Mouse (Mus musculus): Measurements from ENCODE around the gene Tjp1. TPM values are rescaled to one million over a fixed set of nuclear protein-coding genes. Genes with fewer than 3 reads are reported as not detected.

The Tjp1 gene
- total RNA-seq, 2 experiments from 2014 or later = 147 to 148 TPM

DNA sequence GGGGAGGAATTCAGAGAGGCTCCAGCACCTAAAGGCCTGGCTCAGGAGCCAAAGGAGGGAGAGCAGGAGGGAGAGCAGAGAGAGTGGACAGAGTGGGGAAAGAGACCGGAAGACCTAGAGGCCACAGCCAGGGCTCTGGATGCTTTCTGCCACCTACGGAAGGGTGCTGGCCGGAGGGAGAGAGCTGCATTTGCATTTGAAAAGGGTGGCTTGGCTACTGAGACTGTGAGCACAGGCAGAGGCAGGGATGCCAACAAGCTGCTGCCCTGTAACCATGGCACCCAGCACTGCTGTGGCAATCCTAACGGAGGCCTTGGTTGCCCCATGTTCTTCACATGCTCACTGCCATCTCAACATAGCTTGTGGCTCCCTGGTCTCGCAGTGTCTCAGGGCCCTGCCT is 77.4 kb downstream of the Tjp1 start:
- DNase-seq (ENCODE audit: low spot score in 2 of 2) = peak in 1 of 2 experiments; percentile 38
- intact Hi-C loops (cut with DNase I) = no loop called here

DNA sequence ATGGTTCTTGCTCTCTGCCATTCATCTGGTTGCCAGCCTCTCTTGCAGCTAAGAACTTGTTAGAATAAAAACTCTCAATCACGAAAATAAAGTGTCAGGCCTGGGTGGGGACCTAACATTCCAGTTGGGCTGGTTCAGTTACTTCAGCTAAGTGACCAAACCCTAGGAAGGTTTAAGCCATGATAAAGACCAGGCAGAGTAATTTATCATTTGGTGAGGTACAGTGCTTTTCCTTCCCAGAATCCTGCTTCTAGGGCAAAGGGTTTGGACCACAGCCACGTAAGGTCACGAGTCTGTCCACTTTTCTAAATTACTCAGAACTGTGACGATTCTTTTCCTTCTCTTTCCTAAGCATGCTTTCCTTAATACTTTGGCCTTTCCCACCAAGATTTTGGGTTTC is 86.1 kb downstream of the Tjp1 start:
- intact Hi-C loops (cut with DNase I) = no loop called here
- DNase-seq (ENCODE audit: low spot score in 2 of 2) = no peak

DNA sequence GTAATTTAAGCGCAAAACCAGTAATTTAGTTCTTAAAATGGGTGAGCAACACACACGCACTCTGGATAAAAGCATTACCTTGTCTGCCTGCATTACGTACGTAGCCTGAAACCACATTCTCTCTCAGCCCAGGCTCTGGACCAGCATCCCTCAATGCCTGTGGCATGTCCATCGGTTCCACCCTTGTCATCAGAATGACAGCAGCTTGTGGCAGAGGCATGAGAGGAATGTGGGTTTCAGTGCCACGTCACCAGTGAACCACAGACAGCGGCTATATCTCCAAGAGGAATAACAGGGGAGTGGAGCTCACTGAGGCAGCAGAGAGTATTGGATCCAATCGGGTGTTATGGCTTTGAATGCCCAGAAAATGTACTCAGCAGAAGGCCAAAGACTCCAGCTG is 88.1 kb downstream of the Tjp1 start:
- intact Hi-C loops (cut with DNase I) = no loop called here
- DNase-seq (ENCODE audit: low spot score in 2 of 2) = no peak

DNA sequence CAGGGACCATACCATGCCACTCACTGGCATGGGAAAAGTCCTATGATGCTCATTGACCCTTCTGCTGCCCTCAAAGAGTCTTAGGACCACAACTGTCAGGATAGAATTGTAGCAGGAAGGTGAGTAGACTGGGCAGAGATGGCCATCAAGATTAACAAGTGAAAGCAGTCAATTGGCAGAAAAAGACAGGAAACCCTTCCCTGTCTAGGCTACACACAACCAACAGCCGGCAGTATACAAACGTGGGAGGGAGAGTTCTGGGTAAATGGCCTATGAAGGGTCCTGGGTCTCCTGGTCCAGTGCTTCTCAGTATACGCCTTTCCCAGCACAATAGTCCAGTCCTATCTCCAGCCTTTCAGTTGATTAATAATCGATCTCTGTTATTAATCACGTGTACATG is 89.4 kb downstream of the Tjp1 start:
- DNase-seq (ENCODE audit: low spot score in 2 of 2) = no peak
- intact Hi-C loops (cut with DNase I) = no loop called here

DNA sequence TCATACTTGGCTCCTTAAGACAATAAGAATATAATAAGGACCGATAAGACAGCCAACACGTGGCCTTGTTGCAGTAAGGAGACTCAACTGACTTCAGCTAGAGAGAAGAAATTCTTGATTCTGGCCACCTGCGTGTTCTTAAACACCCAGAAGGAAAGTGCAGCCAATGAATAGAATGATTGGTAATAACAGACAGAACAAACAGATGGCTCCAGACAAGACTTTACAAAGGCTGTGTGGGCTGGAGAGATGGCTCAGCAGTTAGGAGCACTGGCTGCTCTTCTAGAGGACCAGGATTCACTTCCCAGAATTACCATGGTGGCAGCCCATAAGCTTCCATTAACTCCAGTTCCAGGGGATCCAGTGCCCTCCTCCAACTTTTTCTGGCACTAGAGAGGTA is 90.7 kb downstream of the Tjp1 start:
- DNase-seq (ENCODE audit: low spot score in 2 of 2) = peak; percentile 56 to 78
- intact Hi-C loops (cut with DNase I) = no loop called here

DNA sequence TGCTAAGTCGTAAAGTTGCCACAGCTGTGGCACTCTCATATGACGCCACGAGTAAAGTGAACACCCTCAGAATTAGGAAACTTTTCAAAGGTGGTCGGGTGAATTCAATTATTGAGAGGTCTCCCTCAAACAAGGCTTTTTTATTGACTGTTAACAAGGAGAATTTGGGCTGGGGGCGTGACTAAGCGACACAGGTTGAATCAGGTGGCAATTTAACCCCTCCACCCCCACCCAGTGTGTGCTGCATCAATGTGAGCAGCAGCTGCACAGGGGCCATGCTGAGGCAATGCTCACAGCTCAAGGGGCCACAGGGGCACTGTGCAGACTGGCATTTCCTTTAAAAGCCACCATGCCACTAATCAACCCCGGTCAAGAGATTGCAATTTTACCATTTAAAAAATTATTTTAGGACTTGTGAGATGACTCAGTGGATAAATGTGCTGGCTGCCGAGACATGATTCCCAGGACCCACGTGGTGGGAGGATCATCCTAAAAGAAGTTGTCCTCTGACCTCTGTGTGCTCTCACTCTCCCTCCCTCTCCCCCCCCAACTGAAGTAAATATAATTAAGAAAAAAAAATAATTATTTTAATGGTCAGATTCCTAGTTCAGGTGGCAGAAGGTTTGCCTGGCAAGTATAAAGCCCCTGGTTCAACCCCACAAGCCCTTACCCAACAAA is 96.4 kb downstream of the Tjp1 start:
- DNase-seq (ENCODE audit: low spot score in 2 of 2) = no peak
- intact Hi-C loops (cut with DNase I) = no loop called here

DNA sequence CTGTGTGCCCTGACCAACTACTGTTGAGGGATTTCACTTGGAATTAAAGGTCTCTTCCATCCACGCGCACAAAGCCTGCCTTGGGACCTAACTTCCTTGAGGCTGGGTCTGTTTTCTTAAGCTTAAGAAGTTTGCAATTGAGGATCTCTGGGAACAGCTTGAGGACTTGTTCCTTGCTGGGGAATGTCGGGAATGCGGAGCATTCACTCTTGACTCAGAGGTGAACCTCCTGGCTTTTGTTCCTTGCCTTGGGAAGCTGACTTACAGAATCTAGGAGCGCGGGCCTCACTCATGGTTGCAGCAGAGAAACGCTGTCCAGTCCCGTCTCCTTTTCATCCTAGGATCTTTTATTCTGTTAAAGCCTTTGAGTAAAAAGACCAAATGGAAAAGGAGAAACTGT is 97.2 kb downstream of the Tjp1 start:
- intact Hi-C loops (cut with DNase I) = no loop called here
- DNase-seq (ENCODE audit: low spot score in 2 of 2) = no peak

DNA sequence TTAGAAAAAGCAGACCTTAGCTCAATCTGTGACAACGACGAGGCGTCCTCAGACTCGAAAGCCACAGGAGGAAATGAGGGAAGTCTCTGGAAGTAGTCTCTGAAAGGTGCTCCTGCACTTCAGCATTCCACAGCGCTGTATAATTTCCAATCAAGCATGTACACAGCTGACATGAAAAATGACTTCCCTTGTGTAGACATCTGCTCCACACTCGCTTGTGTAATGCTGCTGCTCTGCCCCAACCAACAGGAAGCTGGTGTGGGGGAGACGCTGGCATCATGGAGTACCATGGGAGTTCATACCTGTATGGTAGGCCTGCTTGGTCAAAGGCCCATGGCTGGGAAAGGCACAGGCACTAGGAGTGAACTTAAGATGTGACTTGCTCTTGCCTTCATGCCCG is 103.1 kb downstream of the Tjp1 start:
- intact Hi-C loops (cut with DNase I) = no loop called here
- DNase-seq (ENCODE audit: low spot score in 2 of 2) = peak in 1 of 2 experiments; percentile 40

DNA sequence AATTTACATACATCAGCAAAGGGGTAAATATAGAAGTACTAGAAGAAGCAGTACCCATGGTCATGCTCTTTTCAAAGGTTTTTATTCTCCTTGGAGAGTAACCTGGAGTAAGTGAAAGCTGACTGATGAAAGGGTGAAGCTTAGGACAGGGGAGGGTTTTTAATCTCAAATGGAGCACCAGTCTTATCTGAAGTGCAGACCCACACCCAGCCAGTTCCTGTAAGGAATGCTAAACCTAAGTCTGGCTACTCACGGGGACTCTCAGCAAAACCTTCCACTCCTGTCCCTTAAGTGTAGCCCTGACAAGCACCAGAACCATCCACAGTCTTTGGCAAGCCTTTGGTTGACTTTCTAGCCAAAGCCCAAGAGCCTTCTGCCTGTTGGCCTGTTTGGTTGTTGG is 105.1 kb downstream of the Tjp1 start:
- intact Hi-C loops (cut with DNase I) = no loop called here
- DNase-seq (ENCODE audit: low spot score in 2 of 2) = no peak

DNA sequence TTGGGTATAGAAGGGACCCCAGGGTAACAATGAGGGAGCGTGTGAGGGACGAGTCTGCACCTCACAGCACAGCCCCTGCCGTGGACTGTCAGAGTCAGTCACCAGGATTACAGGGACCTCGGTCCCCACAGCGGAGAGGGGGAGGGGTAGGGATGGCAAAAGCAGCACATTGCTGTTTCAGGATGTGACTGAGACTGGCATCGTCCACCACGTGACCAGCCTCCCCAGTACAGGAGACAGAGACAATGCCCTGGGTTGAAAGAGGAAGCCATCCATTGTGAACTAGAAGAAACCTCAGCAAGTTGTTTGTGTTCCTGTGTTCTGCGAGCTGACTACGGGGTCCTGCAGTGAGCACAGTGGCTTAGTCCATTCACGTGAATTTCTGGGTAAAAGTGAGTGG is 106.1 kb downstream of the Tjp1 start:
- DNase-seq (ENCODE audit: low spot score in 2 of 2) = peak; percentile 37 to 63
- intact Hi-C loops (cut with DNase I) = no loop called here

DNA sequence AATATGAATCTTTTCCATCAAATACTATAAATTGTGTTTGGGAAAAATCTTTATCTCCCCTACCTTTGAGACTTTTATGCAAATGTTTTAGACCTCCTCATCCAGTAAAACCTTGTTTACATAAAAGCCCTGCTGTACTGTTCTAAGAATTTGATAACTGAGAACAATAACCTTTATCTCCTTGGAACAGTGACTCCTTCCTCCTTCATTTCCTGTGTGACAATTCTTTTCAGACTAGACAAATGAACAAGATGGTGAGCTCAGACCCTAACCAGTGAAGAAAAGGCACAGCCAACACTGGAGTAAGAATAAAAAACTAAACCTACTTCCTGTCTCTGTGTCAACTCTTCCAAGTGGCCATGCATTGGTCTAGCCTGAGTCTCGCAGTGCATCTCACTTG is 107.7 kb downstream of the Tjp1 start:
- intact Hi-C loops (cut with DNase I) = loop anchor here (5.0 kb wide), 1 partner anchor 48 kb away; no protein-coding TSS in a partner anchor
- no peak for DNase-seq (ENCODE audit: low spot score in 2 of 2)

DNA sequence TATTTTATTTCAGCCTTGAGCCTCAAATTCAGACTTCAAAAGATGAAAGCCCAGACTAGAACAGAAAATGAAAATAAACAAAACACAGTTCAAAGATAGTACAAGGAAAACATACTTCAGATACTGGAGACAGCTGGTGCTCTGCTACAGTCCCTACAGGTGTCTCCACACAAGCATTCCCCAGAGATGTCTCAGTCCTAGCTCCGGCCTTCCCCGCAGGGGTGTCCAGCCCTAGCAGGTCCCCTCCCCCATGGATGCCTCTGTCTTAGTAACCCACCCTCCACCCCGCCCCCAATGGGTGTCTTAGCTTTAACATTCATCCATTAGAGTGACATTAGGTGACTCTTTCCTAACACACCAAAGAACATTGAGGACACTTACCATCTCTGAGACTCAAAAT is 108.6 kb downstream of the Tjp1 start:
- no peak for DNase-seq (ENCODE audit: low spot score in 2 of 2)
- intact Hi-C loops (cut with DNase I) = loop anchor here (5.0 kb wide), 1 partner anchor 47 kb away; no protein-coding TSS in a partner anchor

DNA sequence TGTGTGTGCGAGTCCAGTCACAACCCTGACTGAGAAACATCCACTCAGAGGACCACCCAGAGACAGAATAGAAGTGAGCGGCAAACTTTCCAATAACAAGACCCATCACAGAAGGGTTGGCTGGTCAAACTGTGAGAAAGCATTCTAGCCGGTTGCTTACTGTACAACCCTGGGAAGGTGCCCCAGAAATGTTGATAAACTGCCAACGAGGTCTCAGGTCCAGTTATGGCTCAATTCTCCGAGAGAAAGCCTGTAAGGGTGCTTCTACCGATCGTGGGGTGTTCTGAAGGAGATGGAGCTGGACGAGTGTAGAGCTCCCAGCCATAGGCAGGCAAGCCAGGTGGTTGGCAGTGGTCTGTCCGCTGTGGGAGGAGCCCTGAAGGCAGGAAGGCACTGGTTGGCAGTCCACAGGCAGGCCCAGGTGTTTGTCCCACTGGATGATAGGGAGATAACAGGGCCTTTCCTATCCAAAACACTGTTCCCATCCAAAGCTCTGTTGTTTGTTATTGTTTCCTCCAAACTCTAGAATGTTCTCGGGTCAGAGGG is 109.1 kb downstream of the Tjp1 start:
- intact Hi-C loops (cut with DNase I) = loop anchor here (5.0 kb wide), 1 partner anchor 46 kb away; no protein-coding TSS in a partner anchor
- no peak for DNase-seq (ENCODE audit: low spot score in 2 of 2)

DNA sequence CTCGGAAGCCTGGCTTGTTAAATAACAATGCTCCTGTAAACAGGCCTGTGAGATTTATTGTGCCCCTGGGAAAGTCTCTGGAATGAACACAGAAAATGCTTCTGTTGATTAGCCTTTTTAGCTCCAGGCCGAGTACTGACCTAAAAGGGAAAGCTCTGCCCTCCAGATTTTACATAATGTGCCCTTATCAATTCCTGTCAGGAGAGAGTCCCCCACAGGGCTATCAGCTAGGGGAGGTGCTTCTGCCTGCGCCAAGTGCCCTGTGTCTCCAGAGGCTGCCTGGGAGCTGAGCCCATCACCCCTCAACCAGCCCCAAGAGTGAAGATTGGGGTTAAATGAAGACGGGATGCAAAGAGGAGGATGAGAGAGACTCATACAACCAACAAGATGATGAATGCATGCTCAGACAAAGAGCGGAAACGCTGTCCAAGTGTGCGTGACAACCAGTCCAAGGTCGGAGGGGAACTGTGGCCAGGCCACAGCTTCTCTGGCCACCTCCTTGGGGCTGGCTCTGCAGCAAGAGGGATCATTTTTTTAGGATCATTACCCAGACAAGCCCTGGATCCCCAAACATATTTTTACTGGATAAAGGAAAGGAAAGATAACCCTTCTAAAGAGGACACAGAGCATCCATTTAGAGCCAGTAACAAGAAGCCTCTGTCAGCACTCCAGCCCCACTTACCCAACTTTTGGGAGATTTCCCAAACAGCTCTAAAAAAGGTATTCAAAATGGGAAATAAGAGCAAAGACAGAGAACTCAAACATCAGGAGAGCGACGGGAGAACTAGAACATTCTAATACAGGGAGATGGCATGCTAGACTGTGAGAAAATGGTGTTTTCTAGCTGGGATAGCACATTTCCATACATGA is 110.1 kb downstream of the Tjp1 start:
- peak in 1 of 2 experiments; percentile 71 for DNase-seq (ENCODE audit: low spot score in 2 of 2)
- intact Hi-C loops (cut with DNase I) = loop anchor here (5.0 kb wide), 1 partner anchor 45 kb away; no protein-coding TSS in a partner anchor

DNA sequence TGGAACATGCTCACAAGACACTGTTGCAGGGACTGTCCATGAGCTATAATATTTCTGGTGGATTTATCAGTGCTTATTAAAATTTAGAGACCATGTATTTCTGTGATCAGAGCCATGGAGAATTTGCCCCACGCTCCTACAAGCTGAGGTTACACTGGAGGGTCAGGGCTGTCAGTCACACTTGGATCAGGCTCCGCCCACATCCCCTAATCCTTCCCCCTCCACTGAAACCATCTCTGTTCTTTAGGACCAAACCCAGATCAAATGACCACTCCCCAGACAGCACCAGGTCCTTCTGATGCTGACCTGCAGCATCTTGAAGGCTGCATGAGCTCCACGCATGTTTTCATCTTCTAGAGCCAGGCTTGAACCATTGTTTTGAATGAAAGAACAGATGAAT is 111.1 kb downstream of the Tjp1 start:
- intact Hi-C loops (cut with DNase I) = loop anchor here (5.0 kb wide), 1 partner anchor 44 kb away; no protein-coding TSS in a partner anchor
- DNase-seq (ENCODE audit: low spot score in 2 of 2) = no peak

DNA sequence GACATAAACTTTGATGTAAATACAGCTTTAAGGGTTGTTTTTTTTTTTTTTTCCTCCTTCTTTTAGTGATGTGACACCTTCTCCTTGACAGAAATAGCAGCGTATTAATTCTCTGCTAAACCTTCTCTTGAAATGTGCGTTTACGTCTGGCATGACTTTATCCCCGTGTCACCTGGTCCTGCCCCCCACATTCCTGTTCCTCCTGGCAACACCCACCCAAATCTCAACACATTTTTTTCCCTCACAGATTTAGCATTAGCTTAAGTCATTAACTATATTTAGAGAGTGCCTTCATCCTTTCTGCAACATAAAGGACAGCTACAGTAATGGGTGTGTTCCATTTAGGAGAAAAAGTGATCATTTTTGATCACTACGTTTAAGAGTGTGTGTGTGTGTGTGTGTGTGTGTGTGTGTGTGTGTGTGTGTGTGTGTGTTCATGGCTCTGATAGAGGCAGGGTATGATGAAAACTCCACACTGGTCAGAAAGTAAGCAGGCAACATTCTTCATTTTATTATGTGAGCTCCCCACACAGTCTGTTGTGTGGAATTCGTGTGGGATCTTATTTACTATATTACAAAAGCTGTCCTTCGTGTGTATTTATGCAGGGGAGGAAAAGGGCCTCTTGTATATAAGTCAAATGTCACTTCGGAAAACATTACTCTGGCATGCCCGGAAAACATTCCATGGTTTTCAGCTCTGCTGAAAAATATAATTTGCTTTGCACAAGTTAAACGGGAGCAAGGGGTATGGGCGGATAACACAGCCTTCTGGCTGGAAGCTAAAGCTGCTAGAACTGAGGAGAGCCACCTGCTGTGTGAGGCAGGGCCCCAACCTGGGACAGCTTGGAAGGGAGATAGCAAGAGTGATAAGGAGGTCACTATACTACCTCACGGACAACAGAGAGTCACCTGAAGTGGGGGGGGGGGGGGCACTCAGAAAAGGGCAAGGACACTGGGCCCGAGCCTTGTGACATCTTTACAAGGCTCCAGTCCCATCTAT is 113.3 kb downstream of the Tjp1 start:
- DNase-seq (ENCODE audit: low spot score in 2 of 2) = peak in 1 of 2 experiments; percentile 70
- intact Hi-C loops (cut with DNase I) = no loop called here

DNA sequence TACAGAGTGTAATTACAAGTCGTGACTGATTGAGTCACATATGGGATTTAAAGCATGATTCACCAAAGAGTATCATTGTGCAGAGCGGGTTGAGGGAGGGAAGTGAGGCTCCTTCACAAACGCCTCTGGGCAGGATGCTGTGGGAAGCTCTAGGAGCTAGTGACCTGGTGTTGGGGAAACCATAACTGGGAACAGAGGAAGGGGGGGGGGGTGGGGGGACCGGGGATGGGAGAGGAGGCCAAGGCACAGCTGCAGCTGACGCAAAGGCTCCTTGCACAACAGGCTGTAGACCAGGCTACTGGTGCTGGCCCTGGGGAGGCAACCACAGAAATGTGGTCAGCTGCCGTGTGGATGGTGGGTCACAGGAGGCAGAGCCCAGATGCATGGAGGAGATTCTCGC is 116.9 kb downstream of the Tjp1 start:
- DNase-seq (ENCODE audit: low spot score in 2 of 2) = peak in 1 of 2 experiments; percentile 82
- intact Hi-C loops (cut with DNase I) = no loop called here

DNA sequence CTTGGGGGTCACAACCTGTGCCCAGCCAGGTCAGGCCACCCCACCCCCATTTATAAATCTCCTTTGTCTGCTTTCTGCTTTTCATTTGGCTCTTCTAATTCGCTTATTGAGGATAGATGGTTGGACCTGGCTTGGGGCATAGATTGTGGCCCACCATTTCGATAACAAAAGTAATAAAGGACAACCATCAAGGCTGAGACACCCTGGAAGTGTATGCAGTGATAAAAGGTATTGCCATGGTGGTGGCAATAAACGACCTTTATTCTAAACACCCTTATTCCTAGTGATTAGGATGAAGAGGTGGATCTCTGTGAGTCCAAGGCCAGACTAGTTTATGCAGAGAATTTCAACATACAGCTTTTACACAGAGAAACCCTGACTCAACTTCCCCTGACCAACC is 121.2 kb downstream of the Tjp1 start:
- intact Hi-C loops (cut with DNase I) = no loop called here
- DNase-seq (ENCODE audit: low spot score in 2 of 2) = no peak

DNA sequence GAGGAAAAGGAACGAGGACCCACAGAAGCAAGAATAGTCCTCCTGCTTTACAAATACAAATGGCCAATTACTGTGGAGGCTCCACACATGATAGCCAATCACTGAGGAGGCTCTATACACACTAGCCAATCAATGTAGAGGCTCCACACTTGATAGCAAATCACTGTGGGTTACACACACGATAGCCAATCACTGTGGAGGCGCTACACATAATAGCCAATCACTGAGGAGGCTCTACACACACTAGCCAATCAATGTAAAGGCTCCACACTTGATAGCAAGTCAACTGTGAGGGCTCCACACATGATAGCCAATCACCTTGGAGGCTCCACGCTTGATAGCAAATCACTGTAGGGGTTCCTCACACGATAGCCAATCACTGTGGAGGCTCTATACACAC is 125.1 kb downstream of the Tjp1 start:
- DNase-seq (ENCODE audit: low spot score in 2 of 2) = no peak
- intact Hi-C loops (cut with DNase I) = no loop called here
